Mouse (Mus musculus) hindbrain, postnatal 0 days (tissue): ENCODE results near the gene 9130213A22Rik. TPM values are rescaled to one million over a fixed set of nuclear protein-coding genes. Genes with fewer than 3 reads are reported as not detected.

Source experiments
- ATAC-seq: fragments of 200-750 bp; cut with Nextera tagmentation; 2 replicates; pipeline ENCODE4 v1.8.0; 2017; ENCODE audit warnings: mild to moderate bottlenecking, moderate TSS enrichment, moderate library complexity
- DNase-seq: peaks from one replicate; pipeline ENCODE4 v3.0.0-alpha.2; 2015; ENCODE audit warnings: low spot score
- H3K27ac ChIP-seq: fragments of 300-500 bp; sonication (generic); 2 replicates; pipeline ENCODE4 v1.5.1; 2014; ENCODE audit warnings: mild to moderate bottlenecking
- H3K27me3 ChIP-seq: fragments of 300-500 bp; sonication (generic); 2 replicates; pipeline ENCODE4 v1.6.1; 2014; ENCODE audit warnings: low read length, mixed read lengths; ENCODE audit not compliant: insufficient read depth
- H3K36me3 ChIP-seq: fragments of 300-500 bp; sonication (generic); 2 replicates; pipeline ENCODE4 v1.6.1; 2014; ENCODE audit warnings: low read length, mixed read lengths; ENCODE audit not compliant: insufficient read depth
- H3K4me1 ChIP-seq: fragments of 300-500 bp; sonication (generic); 2 replicates; pipeline ENCODE4 v1.6.1; 2014; ENCODE audit warnings: antibody characterized with exemption, low read length, mixed read lengths; ENCODE audit not compliant: insufficient read depth
- H3K4me2 ChIP-seq: fragments of 300-500 bp; sonication (generic); 2 replicates; pipeline ENCODE4 v1.6.1; 2014; ENCODE audit warnings: low read depth, mild to moderate bottlenecking, low read length, moderate library complexity, mixed read lengths
- H3K4me3 ChIP-seq: fragments of 300-500 bp; sonication (generic); 2 replicates; pipeline ENCODE4 v1.5.1; 2014; ENCODE audit warnings: low read length
- H3K9ac ChIP-seq: fragments of 300-500 bp; sonication (generic); replicated peaks from 2 replicates; pipeline ENCODE4 v1.6.1; 2014; ENCODE audit warnings: mild to moderate bottlenecking, low read length, moderate library complexity, mixed read lengths
- H3K9me3 ChIP-seq: fragments of 300-500 bp; sonication (generic); 2 replicates; pipeline ENCODE4 v1.6.1; 2016; ENCODE audit warnings: low read length, mixed read lengths
- CTCF ChIP-seq: IDR thresholded peaks from 2 replicates; pipeline ENCODE4 v1.5.1; 2016; ENCODE audit warnings: antibody characterized with exemption, control low read depth, low read depth
- WGBS: fragments of 180-500 bp; shearing (Covaris S2); extraction: QIAGEN DNeasy Blood & Tissue Kit; methylation state at CpG from one replicate; pipeline ENCODE4 v1.1.7; 2014; 5-methylcytosine and 5-hydroxymethylcytosine counted together
- polyA plus RNA-seq: library from polyadenylated mRNA; unstranded; fragments of >200 nt; fragmentation: Nextera tagmentation; extraction: Ambion mirVana; gene quantifications from 2 replicates; pipeline ENCODE4 v1.2.1, GENCODE M21; 2015
- total RNA-seq: library from RNA; depleted of rRNA; stranded (reverse); fragments of >200 nt; gene quantifications from 2 replicates; pipeline ENCODE4 v1.2.3, GENCODE M21; 2014; rRNA removed

The 9130213A22Rik gene
- 1.2 and 1.4 TPM in 2 replicates for total RNA-seq
- 1.0 and 1.2 TPM in 2 replicates for polyA plus RNA-seq

- no peaks in the 10 kb centered on the region for H3K9me3 ChIP-seq
- ATAC-seq, result peak; percentile 71
- peak within 1 kb of the TSS; percentile 77 for H3K4me3 ChIP-seq
- H3K4me1 ChIP-seq, result peaks cover 19% of the 10 kb centered on the region
- peak within 1 kb of the TSS; percentile 87 for H3K27ac ChIP-seq
- peak; percentile 60 for TF ChIP-seq CTCF
- no peaks in the 10 kb centered on the region for H3K36me3 ChIP-seq
- peak; percentile 91 for DNase-seq
- WGBS, result under 1% methylated on average over 64 of the region's 66 CpGs
- H3K27me3 ChIP-seq, result no peaks in the 10 kb centered on the region
- peak within 1 kb of the TSS; percentile 97 for H3K4me2 ChIP-seq
- H3K9ac ChIP-seq, result peak within 1 kb of the TSS; percentile 74
These were observed at the start of gene 9130213A22Rik for GRCm38 (mm10) chr11:69122336-69122951. Gene 9130213A22Rik, minus strand, starts transcription at chr11:69122589.

GRCm38 (mm10) chr11:69171626-69172025, 49.2 kb upstream of the 9130213A22Rik start:
- H3K27me3 ChIP-seq, result no peaks in the 10 kb centered on the region
- WGBS, result 25% methylated on average over 7 of the region's 7 CpGs
- no peaks in the 10 kb centered on the region for H3K36me3 ChIP-seq
- no peak overlapping the region for H3K9ac ChIP-seq
- H3K4me3 ChIP-seq, result no peak overlapping the region
- H3K4me2 ChIP-seq, result no peak overlapping the region
- H3K27ac ChIP-seq, result no peak overlapping the region
- H3K4me1 ChIP-seq, result no peaks in the 10 kb centered on the region
- ATAC-seq (no peak), DNase-seq (peak; percentile 64)
- peak; percentile 92 for TF ChIP-seq CTCF
- H3K9me3 ChIP-seq, result no peaks in the 10 kb centered on the region

GRCm38 (mm10) chr11:69169313-69169712, 46.9 kb upstream of the 9130213A22Rik start:
- Histone ChIP-seq H3K27me3 (no peaks in the 10 kb centered on the region), H3K4me3 (no peak overlapping the region), H3K9ac (no peak overlapping the region), H3K4me2 (no peak overlapping the region), H3K9me3 (no peaks in the 10 kb centered on the region), H3K36me3 (no peaks in the 10 kb centered on the region), H3K27ac (no peak overlapping the region), H3K4me1 (no peaks in the 10 kb centered on the region)
- ATAC-seq, result no peak
- TF ChIP-seq CTCF, result no peak
- DNase-seq, result no peak
- 80% methylated on average over 12 of the region's 12 CpGs for WGBS

GRCm38 (mm10) chr11:69156800-69157199, 34.4 kb upstream of the 9130213A22Rik start, which contains the start of gene Alox12b:
Gene Alox12b, plus strand, starts transcription at chr11:69156989.
- Histone ChIP-seq H3K9me3 (no peaks in the 10 kb centered on the region), H3K4me1 (no peaks in the 10 kb centered on the region), H3K27me3 (0 out of 2 replicates have a peak, but pooled peaks cover 2% of the 10 kb centered on the region), H3K4me3 (peak within 1 kb of the TSS; percentile 25), H3K27ac (no peak within 1 kb of the TSS), H3K9ac (peak within 1 kb of the TSS; percentile 9; the same call in 1 of the 2 replicates), H3K36me3 (no peaks in the 10 kb centered on the region), H3K4me2 (peak within 1 kb of the TSS; percentile 51)
- WGBS, result 5% methylated on average over 18 of the region's 18 CpGs
- peak; percentile 51 for DNase-seq
- peak; percentile 61; the same call in 1 of the 2 replicates for ATAC-seq
- no peak for TF ChIP-seq CTCF

- ATAC-seq, result no peak
- no peak overlapping the region for H3K9ac ChIP-seq
- H3K4me1 ChIP-seq, result no peaks in the 10 kb centered on the region
- TF ChIP-seq CTCF, result no peak
- no peak overlapping the region for H3K27ac ChIP-seq
- no peak overlapping the region for H3K4me3 ChIP-seq
- WGBS, result 63% methylated on average over 1 of the region's 1 CpGs
- DNase-seq, result no peak
- H3K27me3 ChIP-seq, result 0 out of 2 replicates have a peak, but pooled peaks cover 2% of the 10 kb centered on the region
- H3K36me3 ChIP-seq, result no peaks in the 10 kb centered on the region
- H3K4me2 ChIP-seq, result no peak overlapping the region
- no peaks in the 10 kb centered on the region for H3K9me3 ChIP-seq
These were observed 33.0 kb upstream of the 9130213A22Rik start for GRCm38 (mm10) chr11:69155351-69155750.

GRCm38 (mm10) chr11:69153831-69154230, 31.4 kb upstream of the 9130213A22Rik start:
- H3K4me2 ChIP-seq, result no peak overlapping the region
- ATAC-seq, result no peak
- WGBS, result 82% methylated on average over 8 of the region's 8 CpGs
- no peak overlapping the region for H3K4me3 ChIP-seq
- H3K27ac ChIP-seq, result no peak overlapping the region
- no peaks in the 10 kb centered on the region for H3K9me3 ChIP-seq
- H3K36me3 ChIP-seq, result no peaks in the 10 kb centered on the region
- 0 out of 2 replicates have a peak, but pooled peaks cover 2% of the 10 kb centered on the region for H3K27me3 ChIP-seq
- H3K9ac ChIP-seq, result no peak overlapping the region
- no peaks in the 10 kb centered on the region for H3K4me1 ChIP-seq
- no peak for TF ChIP-seq CTCF
- no peak for DNase-seq

GRCm38 (mm10) chr11:69151004-69151403, 28.6 kb upstream of the 9130213A22Rik start:
- H3K4me3 ChIP-seq, result no peak overlapping the region
- ATAC-seq, result no peak
- H3K4me2 ChIP-seq, result peak overlapping the region; percentile 37
- TF ChIP-seq CTCF, result no peak
- 64% methylated on average over 6 of the region's 6 CpGs for WGBS
- H3K9me3 ChIP-seq, result no peaks in the 10 kb centered on the region
- no peaks in the 10 kb centered on the region for H3K36me3 ChIP-seq
- H3K27me3 ChIP-seq, result no peaks in the 10 kb centered on the region
- DNase-seq, result no peak
- H3K9ac ChIP-seq, result no peak overlapping the region
- H3K27ac ChIP-seq, result no peak overlapping the region
- H3K4me1 ChIP-seq, result no peaks in the 10 kb centered on the region
